ENCODE assay signal across 21 mouse cellular contexts in the genomic region with DNA sequence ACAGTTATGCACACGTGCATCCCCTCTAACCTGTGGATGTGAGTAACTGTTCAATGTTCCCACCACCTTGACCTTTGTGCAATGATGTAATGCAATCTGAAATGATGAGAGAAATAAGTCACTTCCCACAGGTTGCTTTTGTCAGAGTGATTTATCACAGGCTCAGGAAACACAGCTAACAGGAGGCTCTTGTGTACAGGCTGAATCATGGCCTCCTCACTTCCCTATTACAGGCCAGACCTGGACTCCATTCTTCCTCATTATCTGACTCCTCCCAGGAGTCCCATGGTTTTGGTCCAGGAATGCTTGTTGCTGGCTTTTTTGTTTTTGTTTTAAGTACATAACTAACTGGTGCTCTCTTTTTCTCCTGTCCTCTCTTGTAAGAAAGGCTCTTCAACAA.
"Had no signal": no experiment of that assay in that cellular context is flagged by ENCODE, and none has a peak within 500 bp of the region (broad histone marks: within the 10 kb centered on the region; RNA-seq: fewer than 3 reads in every experiment).

No protein-coding gene starts in this region.

- H3K27ac ChIP-seq: kidney, postnatal 0 days; left cerebral cortex, adult 2 months; limb, embryonic 13.5 days; liver, embryonic 12.5 days; liver, embryonic 15.5 days; lung, embryonic 15.5 days; midbrain, embryonic 12.5 days; midbrain, embryonic 15.5 days; neural tube, embryonic 13.5 days had no signal

- H3K9me3 ChIP-seq: limb, embryonic 13.5 days; liver, embryonic 12.5 days; liver, embryonic 15.5 days; lung, embryonic 15.5 days; midbrain, embryonic 12.5 days; midbrain, embryonic 15.5 days; neural tube, embryonic 13.5 days had no signal

- H3K4me3 ChIP-seq: left cerebral cortex, adult 2 months; limb, embryonic 13.5 days; liver, embryonic 12.5 days; liver, embryonic 15.5 days; lung, embryonic 15.5 days; midbrain, embryonic 12.5 days; midbrain, embryonic 15.5 days; myocyte; neural tube, embryonic 13.5 days had no signal

- H3K9ac ChIP-seq: limb, embryonic 13.5 days; liver, embryonic 12.5 days; liver, embryonic 15.5 days; lung, embryonic 15.5 days; midbrain, embryonic 12.5 days; midbrain, embryonic 15.5 days; neural tube, embryonic 13.5 days had no signal

- H3K4me1 ChIP-seq: limb, embryonic 13.5 days; liver, embryonic 12.5 days; liver, embryonic 15.5 days; midbrain, embryonic 12.5 days; midbrain, embryonic 15.5 days had no signal

- H3K4me2 ChIP-seq: limb, embryonic 13.5 days; liver, embryonic 12.5 days; liver, embryonic 15.5 days; lung, embryonic 15.5 days; midbrain, embryonic 12.5 days; midbrain, embryonic 15.5 days; neural tube, embryonic 13.5 days had no signal

- H3K36me3 ChIP-seq: limb, embryonic 13.5 days; liver, embryonic 12.5 days; liver, embryonic 15.5 days; lung, embryonic 15.5 days; midbrain, embryonic 12.5 days; midbrain, embryonic 15.5 days; neural tube, embryonic 13.5 days had no signal

- DNase-seq: kidney, adult 2 months; kidney, postnatal 25 days; layer of hippocampus, postnatal 36 days; liver; lung, adult 18-20 months; lung, postnatal 10 days; lung, postnatal 36 days; retina, postnatal 1 day; thymus, adult 18-20 months; thymus, postnatal 14 days; thymus, postnatal 4 days had no signal

- H3K27me3 ChIP-seq: limb, embryonic 13.5 days; liver, embryonic 12.5 days; liver, embryonic 15.5 days; lung, embryonic 15.5 days; midbrain, embryonic 12.5 days; midbrain, embryonic 15.5 days; neural tube, embryonic 13.5 days had no signal

- ATAC-seq: liver, embryonic 12.5 days; midbrain, embryonic 15.5 days had no signal
